Mouse (Mus musculus) megakaryocyte, embryonic 14.5 days (primary cell): Measurements from ENCODE around the gene Slc44a3. TPM values are rescaled to one million over a fixed set of nuclear protein-coding genes. Genes with fewer than 3 reads are reported as not detected.

Experiments
- H3K27me3 ChIP-seq: replicated peaks from 2 replicates; pipeline ENCODE3; 2012; ENCODE audit warnings: inconsistent platforms
- H3K36me3 ChIP-seq: replicated peaks from 2 replicates; pipeline ENCODE3; 2012; ENCODE audit warnings: low read length, inconsistent platforms, mixed read lengths
- H3K4me1 ChIP-seq: 2 replicates; pipeline ENCODE4 v1.6.1; 2012; ENCODE audit warnings: inconsistent platforms
- H3K4me3 ChIP-seq: replicated peaks from 2 replicates; pipeline ENCODE3; 2012; ENCODE audit warnings: moderate library complexity, mild to moderate bottlenecking, inconsistent platforms
- H3K9me3 ChIP-seq: 2 replicates; pipeline ENCODE4 v1.6.1; 2012; ENCODE audit warnings: inconsistent platforms
- FLI1 ChIP-seq: IDR thresholded peaks from 2 replicates; pipeline ENCODE4 v1.6.1; 2012; ENCODE audit warnings: low read length, inconsistent platforms, mixed read lengths
- GATA1 ChIP-seq: IDR thresholded peaks from 3 replicates; pipeline ENCODE4 v1.6.1; 2012; ENCODE audit warnings: mixed read lengths, low read length, inconsistent platforms, borderline replicate concordance
- polyA plus RNA-seq: library from polyadenylated mRNA; stranded (reverse); fragments of >175 nt; gene quantifications from 2 replicates; pipeline ENCODE4 v1.2.3, GENCODE M21; 2012; ENCODE audit warnings: low replicate concordance; ENCODE audit not compliant: insufficient read depth

The Slc44a3 gene
- polyA plus RNA-seq, 1 experiment: not detected

GRCm38 (mm10) chr3:121485201-121485600 lies 47.0 kb downstream of the Slc44a3 start:
- no peak overlapping the region for H3K4me3 ChIP-seq
- no peaks in the 10 kb centered on the region for H3K9me3 ChIP-seq
- H3K36me3 ChIP-seq: no peaks in the 10 kb centered on the region

DNA sequence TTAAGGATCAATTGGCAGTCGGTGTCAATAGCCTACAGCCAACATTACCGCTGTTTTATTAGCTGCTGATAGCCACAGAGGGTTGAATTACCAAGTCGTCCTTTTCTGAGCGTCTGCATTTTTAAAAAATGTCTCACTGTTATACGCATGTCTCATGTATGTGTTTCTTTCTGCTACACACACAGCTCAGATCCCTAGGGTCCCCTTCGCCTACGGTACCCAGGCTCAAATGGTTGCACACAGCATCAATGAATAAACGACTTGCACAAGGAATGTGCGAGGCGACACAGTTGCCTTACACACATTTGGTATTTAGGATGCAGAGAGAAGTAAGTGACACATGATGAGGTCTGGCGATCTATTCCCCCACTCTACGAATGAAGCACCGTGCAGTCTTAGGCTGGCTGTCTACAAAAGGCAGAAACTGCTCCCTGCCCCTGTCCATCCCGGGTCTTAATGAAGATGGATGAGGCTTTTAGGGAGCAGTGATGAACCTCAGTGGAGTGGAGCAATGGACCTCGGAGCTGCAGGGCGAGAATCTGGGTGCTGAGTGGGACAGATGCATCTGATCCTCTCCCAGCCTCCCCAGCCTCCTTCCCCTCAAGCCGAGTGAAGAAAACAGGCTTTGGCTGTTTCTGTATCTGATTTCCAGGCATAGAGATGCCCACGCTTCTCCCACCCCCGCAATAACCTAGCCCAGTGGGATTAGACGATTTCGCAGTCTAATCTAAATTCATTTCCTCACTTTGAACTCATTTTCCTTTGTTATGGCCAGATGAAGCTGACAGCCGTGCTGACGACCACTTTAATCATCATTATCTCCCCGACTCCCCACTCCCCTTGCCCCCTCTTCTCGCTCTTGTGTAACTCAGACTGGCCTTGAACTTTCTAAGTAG lies 48.7 kb downstream of the Slc44a3 start:
- peaks cover 15% of the 10 kb centered on the region for H3K4me1 ChIP-seq
- peaks cover 39% of the 10 kb centered on the region for H3K27me3 ChIP-seq
- no peaks in the 10 kb centered on the region for H3K36me3 ChIP-seq
- H3K4me3 ChIP-seq: no peak overlapping the region
- TF ChIP-seq FLI1 (no peak), GATA1 (no peak)
- H3K9me3 ChIP-seq: no peaks in the 10 kb centered on the region

More at GRCm38 (mm10) chr3:121485201-121485600, 47.0 kb downstream of the Slc44a3 start:
- Histone ChIP-seq H3K4me1 (peaks cover 7% of the 10 kb centered on the region; the same call in 1 of the 2 replicates), H3K27me3 (peaks cover 25% of the 10 kb centered on the region)
- TF ChIP-seq GATA1 (no peak), FLI1 (no peak)

DNA sequence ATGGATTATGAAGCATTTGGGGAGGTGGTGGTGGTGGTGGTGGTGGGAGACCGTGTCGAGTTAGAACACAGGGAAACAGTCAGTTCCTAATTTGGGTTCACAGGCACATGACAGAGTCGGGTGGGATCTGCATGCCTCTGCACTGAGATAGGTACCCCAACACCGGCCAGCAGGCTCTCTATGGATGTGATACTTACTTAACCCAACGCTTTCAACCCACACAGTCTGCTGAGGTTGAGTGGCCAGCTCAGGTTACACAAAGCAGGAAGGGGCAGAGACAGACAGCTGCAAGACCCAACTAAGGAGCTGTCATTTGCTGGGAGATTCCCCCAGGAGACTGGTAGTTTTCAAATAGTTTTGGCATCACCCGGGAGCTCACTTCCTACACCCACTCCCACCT lies 50.6 kb downstream of the Slc44a3 start:
- H3K4me1 ChIP-seq: peaks cover 25% of the 10 kb centered on the region
- peaks cover 45% of the 10 kb centered on the region for H3K27me3 ChIP-seq
- TF ChIP-seq FLI1 (no peak), GATA1 (no peak)
- no peak overlapping the region for H3K4me3 ChIP-seq
- no peaks in the 10 kb centered on the region for H3K9me3 ChIP-seq
- no peaks in the 10 kb centered on the region for H3K36me3 ChIP-seq

DNA sequence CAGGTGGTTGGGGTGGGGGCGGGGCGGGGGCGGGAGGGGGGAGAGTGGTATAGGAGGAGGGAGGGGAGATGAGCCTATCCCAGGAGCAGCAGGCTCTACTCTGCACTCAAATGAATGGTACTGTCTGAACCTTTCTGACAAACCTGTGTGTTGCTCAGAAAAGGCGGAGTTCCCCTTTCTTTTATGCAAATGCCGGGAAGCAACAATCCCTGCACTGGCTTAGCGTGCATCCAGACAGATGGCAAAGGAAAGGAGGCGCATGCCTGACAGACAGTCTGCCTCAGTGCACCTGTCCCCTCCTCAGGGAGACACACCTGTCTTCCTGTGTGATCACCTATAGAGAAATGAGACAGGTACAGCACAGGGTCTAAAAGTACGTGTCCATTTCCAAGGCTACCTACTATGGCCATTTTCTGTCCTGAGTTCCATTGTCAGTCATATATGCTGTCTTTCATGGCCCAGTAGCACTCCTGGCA lies 51.2 kb downstream of the Slc44a3 start:
- TF ChIP-seq GATA1: no peak
- TF ChIP-seq FLI1: no peak
- Histone ChIP-seq H3K36me3 (no peaks in the 10 kb centered on the region), H3K27me3 (peaks cover 45% of the 10 kb centered on the region), H3K4me3 (no peak overlapping the region), H3K9me3 (no peaks in the 10 kb centered on the region), H3K4me1 (peaks cover 29% of the 10 kb centered on the region)

DNA sequence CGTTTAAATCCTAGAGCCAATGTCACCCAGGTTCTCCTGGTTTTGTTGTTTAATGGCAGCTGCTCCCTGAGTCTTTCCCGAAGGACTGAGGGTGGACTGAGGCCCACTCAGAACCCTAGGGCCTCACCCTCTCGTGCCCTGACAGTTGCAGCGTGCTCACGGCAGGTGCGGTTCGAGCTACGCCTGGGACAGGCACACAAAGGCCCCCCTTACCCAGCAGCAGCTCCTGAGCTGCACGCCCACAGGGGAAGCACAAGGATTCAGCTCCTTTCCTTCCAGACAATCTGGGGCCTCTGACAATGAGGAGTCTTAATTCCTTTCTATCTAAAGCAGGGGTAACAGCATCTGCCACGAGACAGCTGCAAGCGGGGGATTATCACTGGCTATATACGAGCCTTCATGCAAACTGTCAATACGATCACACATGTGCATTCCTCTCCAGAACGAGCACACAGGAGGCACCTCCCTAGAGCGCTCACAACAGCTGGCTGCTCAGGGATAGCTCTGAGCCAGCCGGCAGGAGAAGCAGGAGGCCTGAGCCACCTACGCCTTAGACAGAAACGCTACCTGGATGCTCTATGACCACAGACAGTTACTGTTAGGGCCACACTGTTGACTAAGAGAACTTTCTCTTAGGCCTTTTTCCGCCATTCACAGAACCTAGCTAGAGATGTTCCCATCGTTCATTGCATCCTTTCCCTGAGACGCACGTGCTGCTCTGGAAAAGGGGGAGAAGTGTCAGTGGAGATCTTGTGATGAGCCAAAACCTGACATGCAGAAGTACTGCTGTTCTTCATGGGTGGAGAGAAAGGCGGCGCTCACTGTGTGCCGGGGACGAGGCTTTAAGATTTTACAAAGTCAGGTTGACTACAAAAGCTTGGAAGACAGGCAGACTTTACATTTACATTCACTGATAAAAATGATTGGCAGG lies 51.9 kb downstream of the Slc44a3 start:
- Histone ChIP-seq H3K36me3 (no peaks in the 10 kb centered on the region), H3K4me1 (peaks cover 33% of the 10 kb centered on the region), H3K9me3 (no peaks in the 10 kb centered on the region), H3K27me3 (peaks cover 45% of the 10 kb centered on the region), H3K4me3 (no peak overlapping the region)
- no peak for TF ChIP-seq FLI1
- TF ChIP-seq GATA1: no peak

DNA sequence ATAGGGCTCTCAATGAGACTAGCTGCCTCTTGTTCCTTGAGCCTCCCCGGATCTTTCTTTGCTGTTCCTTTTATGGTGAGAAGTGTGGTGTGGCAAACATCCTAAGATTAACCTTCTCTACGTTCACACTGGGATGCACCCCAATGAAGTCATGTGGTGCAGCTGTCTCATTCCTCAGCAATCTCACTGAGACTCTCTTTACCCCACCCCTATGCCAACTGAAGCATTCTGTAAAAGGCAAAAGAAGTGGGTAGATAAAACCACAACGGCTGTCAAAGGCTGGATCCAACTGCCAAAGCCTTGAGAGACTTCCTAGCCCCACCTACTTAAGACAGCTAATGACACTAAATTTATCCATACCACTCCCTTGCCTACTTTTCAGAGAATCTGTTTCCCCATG lies 57.5 kb downstream of the Slc44a3 start:
- Histone ChIP-seq H3K4me3 (no peak overlapping the region), H3K36me3 (no peaks in the 10 kb centered on the region), H3K9me3 (no peaks in the 10 kb centered on the region), H3K27me3 (peaks cover 17% of the 10 kb centered on the region), H3K4me1 (peaks cover 38% of the 10 kb centered on the region)
- TF ChIP-seq GATA1: no peak
- no peak for TF ChIP-seq FLI1

DNA sequence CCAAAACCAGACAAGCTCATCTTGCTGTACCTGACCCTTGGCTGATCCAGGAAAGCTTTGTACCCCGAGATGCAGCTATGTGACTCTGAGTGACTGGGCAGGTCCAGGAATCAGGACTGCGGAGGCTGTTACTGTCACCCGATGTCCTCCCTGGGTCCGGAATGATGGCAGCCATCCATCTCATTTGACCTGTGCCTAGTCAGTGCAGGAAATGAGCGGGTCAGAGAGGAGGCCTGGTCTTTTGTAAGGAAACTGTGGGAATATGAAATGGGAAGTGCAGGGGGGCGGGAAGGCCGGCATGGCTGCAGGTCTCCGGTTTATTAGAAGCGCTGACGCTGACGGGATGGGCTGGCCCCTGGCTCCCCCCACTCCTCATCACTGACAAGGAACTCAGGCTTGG lies 60.5 kb downstream of the Slc44a3 start:
- H3K27me3 ChIP-seq: no peaks in the 10 kb centered on the region
- TF ChIP-seq FLI1 (no peak), GATA1 (no peak)

DNA sequence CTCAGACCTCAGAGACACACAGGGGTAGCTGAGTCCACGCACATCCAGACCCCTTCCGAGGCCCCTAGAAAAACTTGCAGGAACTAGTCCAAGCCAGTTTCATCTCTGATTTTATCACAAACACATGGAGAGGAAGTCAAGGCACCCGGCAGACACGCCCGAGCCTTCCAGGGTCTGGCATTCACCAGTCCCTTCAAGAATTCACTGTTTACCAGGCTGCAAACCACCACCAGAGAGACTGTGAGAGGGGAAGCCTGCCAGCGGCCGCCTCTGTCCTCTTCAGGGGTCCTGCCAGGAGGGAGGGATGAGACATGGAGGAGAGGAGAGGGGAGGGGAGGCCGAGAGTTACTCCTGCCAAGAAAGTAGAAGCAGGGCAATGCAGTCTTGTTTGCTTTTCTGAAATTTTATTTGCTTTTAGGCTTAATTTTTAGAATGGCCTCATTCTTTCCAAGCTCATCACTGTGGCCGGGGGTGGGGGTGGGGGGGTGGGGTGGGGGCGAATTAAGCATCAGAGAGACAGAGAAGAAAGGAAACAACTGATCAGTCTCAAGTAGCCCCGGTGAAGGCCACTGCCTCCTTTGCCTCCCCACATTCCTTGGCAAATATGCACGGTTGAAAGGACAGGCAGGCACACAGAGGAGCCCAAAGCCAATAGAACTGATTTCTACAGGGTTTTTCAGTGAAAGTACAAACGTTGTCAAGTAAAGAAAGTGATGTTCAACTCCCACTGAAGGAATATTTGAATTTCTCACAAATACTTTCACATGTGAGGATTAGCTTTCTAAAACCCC lies 62.8 kb downstream of the Slc44a3 start:
- Histone ChIP-seq H3K27me3 (peaks cover 6% of the 10 kb centered on the region), H3K4me1 (peaks cover 12% of the 10 kb centered on the region), H3K4me3 (no peak overlapping the region), H3K9me3 (no peaks in the 10 kb centered on the region), H3K36me3 (no peaks in the 10 kb centered on the region)
- TF ChIP-seq GATA1: no peak
- no peak for TF ChIP-seq FLI1

More for the DNA sequence above, 60.5 kb downstream of the Slc44a3 start:
- Histone ChIP-seq H3K4me1 (peaks cover 32% of the 10 kb centered on the region), H3K9me3 (no peaks in the 10 kb centered on the region), H3K36me3 (no peaks in the 10 kb centered on the region), H3K4me3 (no peak overlapping the region)

- H3K4me1 ChIP-seq: peaks cover 10% of the 10 kb centered on the region
- no peak overlapping the region for H3K4me3 ChIP-seq
- H3K27me3 ChIP-seq: peaks cover 6% of the 10 kb centered on the region
- TF ChIP-seq GATA1 (no peak), FLI1 (no peak)
- no peaks in the 10 kb centered on the region for H3K36me3 ChIP-seq
- no peaks in the 10 kb centered on the region for H3K9me3 ChIP-seq
These were observed 64.1 kb downstream of the Slc44a3 start for GRCm38 (mm10) chr3:121468136-121468535.
